Mouse (Mus musculus) ES-E14 (cell line): ENCODE measurements around the gene Shisa6.

ENCODE experiments used
- CHD2 ChIP-seq: IDR thresholded peaks from 2 replicates; pipeline ENCODE4 v1.6.1; 2014; ENCODE audit warnings: mild to moderate bottlenecking, low read depth, low read length, inconsistent platforms
- HCFC1 ChIP-seq: IDR thresholded peaks from 2 replicates; pipeline ENCODE4 v1.6.1; 2012; ENCODE audit warnings: low read length, inconsistent platforms, borderline replicate concordance; ENCODE audit not compliant: insufficient read depth
- MAFK ChIP-seq: IDR thresholded peaks from 2 replicates; pipeline ENCODE4 v1.6.1; 2014; ENCODE audit warnings: mild to moderate bottlenecking, low read depth, low read length, inconsistent platforms; ENCODE audit not compliant: insufficient read depth
- ZC3H11A ChIP-seq: IDR thresholded peaks from 2 replicates; pipeline ENCODE4 v1.6.1; 2012; ENCODE audit warnings: low read depth, mild to moderate bottlenecking, inconsistent platforms, low read length, borderline replicate concordance
- ZNF384 ChIP-seq: IDR thresholded peaks from 2 replicates; pipeline ENCODE4 v1.6.1; 2012; ENCODE audit warnings: low read depth, low read length, inconsistent platforms

DNA sequence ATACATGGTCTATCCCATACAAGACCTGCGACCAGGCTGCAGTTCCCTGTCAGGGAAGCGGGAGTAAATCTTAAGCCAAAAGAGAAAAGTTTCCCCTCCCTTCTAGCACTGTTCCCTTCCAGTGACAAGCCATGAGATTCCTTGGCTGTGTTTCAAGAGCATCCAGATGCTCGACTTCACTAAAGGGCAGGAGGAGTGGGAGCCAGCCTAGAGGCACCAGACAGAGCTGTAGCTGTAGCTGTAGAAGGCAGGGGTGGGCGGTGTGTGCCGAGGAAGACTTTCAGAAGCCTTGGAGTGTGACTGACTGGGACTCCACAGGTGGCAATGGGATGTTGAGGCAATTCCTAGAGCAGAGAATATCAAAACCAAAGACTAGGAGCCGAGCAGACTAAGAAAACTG is 43.3 kb downstream of the Shisa6 start:
- TF ChIP-seq CHD2 (no peak), ZC3H11A (no peak), MAFK (no peak), HCFC1 (no peak), ZNF384 (no peak)
